Mouse (Mus musculus): ENCODE measurements at regions not wholly inside any gene's neighbourhood (a gene's known extent, or its start where the extent isn't known, plus 50 kb on each side); places are given as distances from the start of the nearest gene placed in this dataset.

DNA sequence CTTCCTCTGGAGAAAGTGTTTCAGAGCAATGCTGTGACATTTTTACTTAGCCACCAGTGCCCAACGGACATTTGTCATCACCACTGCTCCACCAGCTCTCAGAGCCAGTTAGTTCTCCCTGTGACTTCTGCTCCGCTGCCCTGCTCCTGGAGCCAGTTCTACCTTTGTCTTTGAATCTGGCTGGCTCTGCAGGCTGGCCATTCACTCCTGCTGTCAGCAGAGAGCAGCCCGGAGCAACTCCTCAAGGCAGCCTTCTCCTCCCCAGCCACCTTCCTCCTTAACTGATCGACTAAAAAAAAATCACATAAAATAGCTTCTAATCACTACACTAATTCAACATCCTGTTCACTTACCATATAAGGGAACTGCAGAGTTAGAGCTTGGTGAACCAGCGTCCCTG is 79.2 kb upstream of the Myocd start:
- TF ChIP-seq CTCF (IDR thresholded peaks at IDR 0.05; ENCODE audit: control insufficient read depth, insufficient read depth, insufficient read length) (no peak), FOSL1 (IDR thresholded peaks at IDR 0.05; ENCODE audit: insufficient read depth, low read length, poor library complexity, severe bottlenecking) (no peak), USF1 (IDR thresholded peaks at IDR 0.05; ENCODE audit: low read depth) (no peak), MYOD1 (IDR thresholded peaks at IDR 0.05; ENCODE audit: control insufficient read depth, insufficient read length, low read depth) (no peak), MAX (IDR thresholded peaks at IDR 0.05) (no peak)

All from C2C12 (cell line).